Mouse (Mus musculus) yolk sac, embryonic 10.5 days (tissue): ENCODE data around the gene Itga4.

Experiments used
- DNase-seq: peaks from one replicate; pipeline ENCODE4 v3.0.0-alpha.2; 2017; ENCODE audit warnings: low spot score

The Itga4 gene

GRCm38 (mm10) chr2:79352100-79352802 is 97.0 kb downstream of the Itga4 start:
- DNase-seq = no peak

- no peak for DNase-seq
Measured at GRCm38 (mm10) chr2:79354773-79355172, 99.5 kb downstream of the Itga4 start.

DNA sequence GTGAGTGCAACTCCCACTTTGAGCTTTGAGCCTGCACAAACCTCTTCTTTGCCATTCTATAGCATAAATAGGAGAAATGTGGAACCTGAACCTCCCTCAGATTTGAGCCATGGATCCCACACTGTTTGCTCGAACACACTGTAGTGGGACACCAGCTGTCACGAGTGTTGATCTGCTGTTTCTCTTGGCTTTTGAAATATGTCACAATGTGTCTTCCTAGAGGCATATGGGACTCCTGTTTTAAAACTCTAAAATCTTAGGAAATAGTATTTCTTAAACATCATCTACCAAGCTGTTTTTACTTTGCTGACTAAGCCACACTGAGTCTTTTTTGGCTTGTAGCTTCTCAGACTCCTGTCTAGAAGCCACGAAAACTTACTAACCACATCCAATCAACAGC is 102.6 kb downstream of the Itga4 start:
- no peak for DNase-seq

DNA sequence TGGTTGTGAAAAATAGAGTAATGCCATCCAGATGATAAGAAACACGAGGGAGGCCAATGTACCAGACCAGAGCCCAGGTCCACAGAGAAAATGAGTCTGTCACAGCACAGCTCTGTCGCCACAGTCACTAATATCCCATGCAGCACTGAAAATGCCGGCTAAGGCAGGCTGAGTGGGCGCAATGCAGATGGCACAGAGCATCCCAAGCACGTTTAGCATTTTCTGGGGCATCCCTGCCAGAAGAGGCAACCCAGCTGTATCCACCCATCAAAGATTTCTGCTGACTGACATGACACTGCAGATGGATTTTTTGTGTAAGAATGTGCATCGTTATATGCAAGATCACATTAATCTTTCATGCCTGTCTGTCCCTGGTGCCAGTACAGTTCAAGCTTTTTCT is 106.8 kb downstream of the Itga4 start:
- DNase-seq = no peak

DNA sequence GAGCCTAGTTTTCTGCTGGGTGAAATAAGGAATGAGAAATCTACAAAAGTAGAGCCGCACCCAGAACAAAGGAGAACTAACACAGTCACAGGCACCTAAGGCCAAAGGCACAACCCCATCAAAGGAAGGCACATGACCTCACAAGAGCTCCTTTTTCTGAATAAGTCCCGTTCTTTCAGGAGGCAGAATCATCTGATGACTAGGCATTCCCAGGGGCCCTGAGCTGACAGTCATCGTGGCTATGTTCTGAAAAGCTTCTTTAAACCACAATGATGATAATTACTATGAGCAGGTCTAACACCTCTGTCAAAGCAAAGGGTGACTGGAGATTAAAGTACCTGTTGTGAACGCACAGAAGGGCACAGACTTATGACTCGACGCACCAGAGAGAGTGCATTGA is 108.7 kb downstream of the Itga4 start:
- no peak for DNase-seq

DNA sequence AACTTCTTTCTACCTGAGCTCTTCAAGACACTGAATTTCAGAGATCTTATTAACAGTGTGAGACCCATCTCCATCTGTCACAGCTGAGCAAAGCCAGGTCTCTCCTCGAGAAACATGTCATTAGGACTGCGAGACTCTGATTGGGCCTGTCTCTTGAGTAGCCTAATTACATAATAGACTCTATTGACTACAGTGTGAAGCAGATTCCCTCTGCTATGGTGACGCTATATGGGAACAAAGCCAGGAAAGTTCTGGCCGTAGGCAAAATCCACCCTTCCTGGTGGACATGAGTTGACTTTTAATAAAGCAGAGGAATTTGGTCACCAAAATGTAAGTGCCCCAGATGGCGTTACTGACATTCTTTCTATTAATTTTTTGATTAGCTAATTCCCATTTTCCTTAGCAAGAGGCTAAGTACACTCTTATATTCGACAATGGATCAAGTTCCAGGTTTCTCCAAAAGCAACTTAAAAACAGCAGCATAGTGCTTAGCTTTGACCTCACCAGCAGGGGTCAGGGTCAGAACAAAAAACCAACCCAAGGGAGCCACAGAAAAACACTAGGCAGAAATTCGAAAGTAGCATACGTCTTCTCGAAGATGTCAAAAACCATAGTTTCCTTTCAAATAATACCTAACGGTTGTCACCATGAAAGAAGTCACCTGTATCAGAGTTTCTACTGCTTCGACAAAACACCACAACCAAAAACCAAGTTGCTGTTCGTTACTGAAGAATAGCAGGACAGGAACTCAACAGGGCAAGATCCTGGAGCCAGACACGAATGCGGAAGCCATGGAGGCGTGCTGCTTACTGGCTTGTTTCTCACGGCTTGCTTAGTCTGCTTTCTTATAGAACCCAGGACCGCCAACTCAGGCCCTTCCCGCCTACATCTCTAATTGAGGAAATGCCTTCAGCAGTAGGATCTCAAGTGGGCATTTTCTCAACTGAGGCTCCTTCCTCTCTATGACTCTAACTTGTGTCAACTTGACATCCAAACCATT is 112.5 kb downstream of the Itga4 start:
- peak; percentile 34 for DNase-seq

GRCm38 (mm10) chr2:79368661-79369060 is 113.4 kb downstream of the Itga4 start:
- DNase-seq = no peak

- DNase-seq = peak; percentile 75
Measured at GRCm38 (mm10) chr2:79369061-79369524, 113.9 kb downstream of the Itga4 start.

DNA sequence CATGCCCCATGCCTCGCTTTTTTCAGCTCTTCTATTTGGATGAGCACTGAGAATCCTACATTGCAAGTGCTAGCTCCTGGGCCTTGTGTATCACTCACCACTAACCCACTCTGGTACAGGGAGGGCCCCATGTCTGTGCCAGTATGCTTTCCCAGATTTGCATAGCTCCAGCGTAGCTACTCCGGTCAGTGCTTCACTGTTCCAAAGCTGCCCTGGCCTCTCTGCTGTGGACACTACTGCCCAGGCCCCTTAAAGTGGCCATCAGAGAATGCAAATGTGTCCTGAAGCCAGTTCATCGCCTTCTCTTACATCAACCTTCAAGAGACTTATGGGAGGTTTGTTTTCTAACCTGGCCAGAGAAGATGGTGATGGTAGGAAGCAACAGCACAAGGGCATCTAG is 114.7 kb downstream of the Itga4 start:
- DNase-seq = no peak

GRCm38 (mm10) chr2:79370711-79371312 is 115.6 kb downstream of the Itga4 start:
- no peak for DNase-seq

GRCm38 (mm10) chr2:79371326-79372153 is 116.3 kb downstream of the Itga4 start:
- DNase-seq = no peak

- DNase-seq = no peak
Measured at GRCm38 (mm10) chr2:79372154-79372467, 116.9 kb downstream of the Itga4 start.

- DNase-seq = peak; percentile 11
Measured at GRCm38 (mm10) chr2:79372486-79373200, 117.4 kb downstream of the Itga4 start.

DNA sequence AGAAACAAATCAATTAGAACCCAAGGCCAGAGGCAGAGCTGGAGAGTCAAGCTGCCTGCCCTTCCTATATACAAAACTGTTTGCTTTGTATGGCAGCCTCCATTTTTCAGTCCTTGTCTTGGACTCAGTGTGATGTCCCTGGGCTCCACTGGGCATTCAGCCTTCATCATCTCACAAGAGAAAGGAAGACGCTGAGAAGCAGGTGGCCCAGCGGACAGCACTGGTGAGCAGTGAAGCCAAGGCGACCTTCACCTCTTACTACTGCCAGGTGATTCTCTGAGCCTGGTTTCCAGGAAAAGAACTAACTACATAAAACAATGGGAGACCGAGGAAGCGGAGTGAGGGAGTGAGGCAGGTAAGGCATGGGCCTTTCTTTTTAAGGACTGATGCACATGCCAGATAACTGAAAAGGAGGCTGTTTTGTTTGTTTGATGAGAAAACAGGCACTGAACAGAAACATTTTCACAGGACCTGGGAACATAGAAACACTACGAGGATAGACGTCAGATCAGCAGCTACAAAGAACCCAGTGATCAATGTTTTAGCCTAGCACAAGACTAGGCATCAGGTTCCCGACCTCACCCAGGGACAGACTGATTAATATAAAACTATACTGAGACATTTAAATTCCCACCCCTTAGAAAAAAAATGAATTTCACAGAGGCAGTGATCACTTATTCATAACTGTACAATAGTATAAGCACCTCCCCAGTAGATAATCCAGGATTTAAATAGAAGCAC is 123.3 kb downstream of the Itga4 start:
- no peak for DNase-seq

DNA sequence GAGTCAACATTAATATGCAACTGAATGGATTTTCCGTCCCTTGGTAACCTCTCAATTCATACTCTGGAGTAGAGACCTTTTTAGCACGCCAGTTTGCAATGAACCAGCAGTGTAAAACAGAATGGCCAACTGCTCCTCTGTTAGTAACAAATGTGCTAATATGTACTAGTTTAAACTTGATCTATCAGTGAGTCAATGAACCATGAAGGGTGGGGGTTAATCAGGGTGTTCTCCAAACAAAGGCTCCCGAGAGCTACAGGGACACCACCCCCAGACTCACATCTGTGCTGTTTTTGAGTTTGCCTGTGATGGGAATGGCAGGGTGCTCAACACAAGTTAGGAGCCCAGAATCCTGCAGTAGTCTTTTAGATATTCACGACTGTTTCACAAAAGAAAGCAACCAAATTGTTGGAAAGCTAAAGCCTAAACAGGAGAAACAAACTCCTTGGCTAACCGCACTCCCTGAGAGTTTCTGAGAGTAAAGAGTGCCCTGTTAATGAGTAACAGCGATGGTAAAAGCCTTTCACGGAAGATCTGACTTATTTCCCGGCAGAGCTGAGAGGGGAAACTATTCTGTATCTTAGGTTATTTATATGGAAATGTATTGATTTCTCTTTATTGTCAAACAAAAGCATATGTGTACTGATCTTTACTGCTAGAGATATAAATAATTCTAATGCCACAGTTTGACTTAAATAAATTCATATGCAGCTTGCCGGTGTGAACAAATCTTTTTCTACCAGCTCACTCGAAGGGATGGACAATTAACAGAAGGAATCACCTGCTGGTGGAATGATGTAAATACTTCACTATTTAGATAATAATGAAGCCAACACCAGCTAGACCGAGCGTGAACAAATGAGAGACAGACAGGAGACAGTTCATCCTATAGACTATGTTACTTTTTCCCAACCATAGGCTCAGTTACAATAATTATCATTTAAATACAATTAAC is 124.1 kb downstream of the Itga4 start:
- peak; percentile 42 for DNase-seq
